Mouse (Mus musculus) left cerebral cortex, adult 2 months (tissue): ENCODE measurements around the gene Cep112. TPM values are rescaled to one million over a fixed set of nuclear protein-coding genes. Genes with fewer than 3 reads are reported as not detected.

ENCODE experiments used
- DNase-seq, 2 experiments: peaks; one replicate each; pipeline ENCODE4 v3.0.0; 2021 to 2022; ENCODE audit warnings: low spot score in 2 of 2, mixed read lengths in 1 of 2; ENCODE audit errors: extremely low spot score in 1 of 2
- H3K27ac ChIP-seq: fragments of 200-600 bp; 2 replicates; pipeline ENCODE4 v1.8.1; 2022
- H3K4me3 ChIP-seq: fragments of 200-600 bp; 2 replicates; pipeline ENCODE4 v1.8.1; 2022
- CTCF ChIP-seq: fragments of 200-600 bp; IDR thresholded peaks from 2 replicates; pipeline ENCODE4 v1.8.1; 2022; ENCODE audit warnings: antibody characterized with exemption, mild to moderate bottlenecking, moderate library complexity
- intact Hi-C: fragments of 180-260 bp; cut with DNase I; formaldehyde crosslinking; loops from one replicate; pipeline ENCODE4 v1.15.1; 2025
- total RNA-seq, 2 experiments: library from RNA; stranded (reverse); gene quantifications; 2 replicates each; pipeline ENCODE4 v1.2.3; 2021

The Cep112 gene
- total RNA-seq, 2 experiments from 2014 or later: 8.2 to 11.3 TPM

GRCm38 (mm10) chr11:108459599-108459998, 34.6 kb downstream of the Cep112 start:
- intact Hi-C loops: no loop called here
- no peak for TF ChIP-seq CTCF

DNA sequence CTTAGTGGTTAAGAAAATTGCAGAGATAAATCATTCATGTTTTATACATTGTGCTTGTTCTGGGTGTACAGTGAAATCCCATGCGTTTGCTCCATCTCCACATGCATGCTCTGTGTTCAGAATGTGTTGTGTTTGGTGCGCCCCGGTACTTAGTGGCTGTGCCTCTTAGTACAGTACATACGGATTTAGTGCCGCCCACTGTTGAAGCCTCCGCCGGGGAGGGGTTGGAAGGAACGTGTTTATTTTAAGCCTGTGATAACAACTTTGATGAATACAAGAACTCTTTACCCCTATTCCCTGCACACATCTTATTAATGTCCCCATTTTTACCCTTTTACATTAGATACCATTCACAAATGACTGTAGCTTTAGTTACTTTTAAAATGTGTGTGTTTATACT, 39.1 kb downstream of the Cep112 start:
- TF ChIP-seq CTCF: no peak; the same call in 1 of the 2 replicates
- H3K4me3 ChIP-seq: no peak overlapping the region
- DNase-seq: no peak
- intact Hi-C loops: loop anchor here (10.0 kb wide), 1 partner anchor 141 kb away; no protein-coding TSS in a partner anchor
- no peak overlapping the region for H3K27ac ChIP-seq

More at GRCm38 (mm10) chr11:108459599-108459998, 34.6 kb downstream of the Cep112 start:
- Histone ChIP-seq H3K4me3 (no peak overlapping the region), H3K27ac (no peak overlapping the region)
- DNase-seq: no peak

DNA sequence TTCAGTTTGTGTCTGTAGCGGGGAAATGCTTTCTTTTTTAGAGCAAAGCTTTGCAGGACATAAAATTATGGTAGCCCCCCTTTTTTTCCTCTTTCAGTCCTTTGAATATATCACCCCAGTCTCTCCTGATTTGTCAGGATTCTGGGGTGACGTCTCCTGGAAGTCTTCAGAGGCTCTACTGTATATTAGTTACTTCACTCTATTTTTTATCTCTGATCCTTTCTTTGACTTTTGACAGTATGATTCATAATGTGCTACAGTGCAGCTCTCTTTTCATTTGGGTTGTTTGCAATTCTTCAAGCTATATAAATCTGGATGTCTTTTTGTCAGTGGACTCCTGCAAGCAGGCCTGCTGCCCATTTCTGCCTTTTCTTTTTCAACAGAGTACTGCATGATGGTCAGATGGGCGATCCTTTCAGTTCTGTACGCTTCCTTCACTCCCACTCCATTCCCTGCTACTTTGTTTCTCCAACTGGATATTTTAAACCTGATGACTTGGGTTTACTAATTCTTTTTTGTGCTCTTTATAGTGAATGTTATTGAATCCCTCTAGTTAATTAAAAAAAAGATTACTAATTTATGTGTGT, 39.8 kb downstream of the Cep112 start:
- TF ChIP-seq CTCF: no peak
- intact Hi-C loops: loop anchor here (5.0 to 10.0 kb wide), 2 partner anchors 140 to 292 kb away; no protein-coding TSS in a partner anchor
- 0 out of 2 replicates have a peak overlapping the region, but pooled peaks have one; percentile 5 for H3K27ac ChIP-seq
- no peak for DNase-seq
- no peak overlapping the region for H3K4me3 ChIP-seq

DNA sequence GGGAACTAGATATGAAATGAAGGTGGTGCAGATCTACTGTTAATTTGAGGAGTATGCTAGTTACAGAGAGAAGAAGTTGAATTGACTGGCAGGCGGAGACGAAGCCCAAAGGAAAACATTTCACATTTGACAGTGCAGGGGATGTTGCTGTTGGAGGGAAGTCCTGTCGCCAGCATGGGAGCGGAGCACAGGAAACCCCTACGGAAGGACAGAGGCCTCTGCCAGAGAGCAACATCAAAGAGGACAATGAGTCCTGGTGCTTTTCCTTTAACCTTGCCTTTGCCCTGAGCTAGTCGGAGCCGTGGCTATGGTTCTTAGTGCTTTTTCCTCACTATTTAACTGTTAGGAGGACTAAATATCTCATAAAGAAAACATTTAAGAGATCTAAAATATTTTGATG, 50.7 kb downstream of the Cep112 start:
- no peak overlapping the region for H3K4me3 ChIP-seq
- TF ChIP-seq CTCF: no peak
- no peak overlapping the region; the same call in 1 of the 2 replicates for H3K27ac ChIP-seq
- intact Hi-C loops: no loop called here
- no peak for DNase-seq

DNA sequence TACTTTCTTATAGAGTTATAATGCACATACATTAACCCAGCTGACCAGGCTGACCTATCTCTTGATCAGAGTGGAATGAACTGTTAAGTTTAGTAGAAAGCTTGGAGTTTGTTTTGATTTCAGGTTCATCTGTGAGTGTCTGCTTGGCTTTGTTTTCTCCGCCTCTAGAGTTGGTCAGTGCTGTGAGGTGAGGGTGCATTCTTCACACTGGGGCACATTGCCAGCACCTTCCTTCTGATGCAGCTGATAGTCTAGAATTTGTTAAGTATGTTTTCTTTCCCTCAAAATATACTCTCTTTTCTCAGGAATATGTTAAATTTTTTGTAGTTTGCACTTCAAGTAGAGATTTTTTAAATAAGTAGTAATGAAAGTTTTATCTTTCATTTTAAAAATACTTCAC, 51.2 kb downstream of the Cep112 start:
- DNase-seq: no peak
- Histone ChIP-seq H3K4me3 (no peak overlapping the region), H3K27ac (no peak overlapping the region; the same call in 1 of the 2 replicates)
- intact Hi-C loops: no loop called here
- TF ChIP-seq CTCF: no peak

DNA sequence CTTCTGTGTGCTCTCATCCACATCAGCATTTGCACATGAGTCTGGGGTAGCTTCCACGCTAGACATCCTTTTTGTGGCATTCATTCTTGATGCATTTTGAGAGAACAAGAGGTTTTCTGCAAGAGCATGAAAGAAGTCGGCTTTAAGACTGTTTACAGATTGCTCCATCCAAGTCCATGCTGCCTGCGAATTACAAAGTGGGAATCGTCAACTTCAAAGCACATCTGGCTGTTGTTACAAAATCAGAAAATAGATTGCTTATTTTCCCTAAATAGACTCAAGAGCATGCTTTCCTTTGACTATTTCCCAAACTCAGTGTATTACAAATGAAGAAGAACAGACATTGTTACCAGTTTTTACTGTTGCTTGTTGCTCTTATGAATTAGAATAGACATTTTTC, 59.0 kb downstream of the Cep112 start:
- intact Hi-C loops: no loop called here

DNA sequence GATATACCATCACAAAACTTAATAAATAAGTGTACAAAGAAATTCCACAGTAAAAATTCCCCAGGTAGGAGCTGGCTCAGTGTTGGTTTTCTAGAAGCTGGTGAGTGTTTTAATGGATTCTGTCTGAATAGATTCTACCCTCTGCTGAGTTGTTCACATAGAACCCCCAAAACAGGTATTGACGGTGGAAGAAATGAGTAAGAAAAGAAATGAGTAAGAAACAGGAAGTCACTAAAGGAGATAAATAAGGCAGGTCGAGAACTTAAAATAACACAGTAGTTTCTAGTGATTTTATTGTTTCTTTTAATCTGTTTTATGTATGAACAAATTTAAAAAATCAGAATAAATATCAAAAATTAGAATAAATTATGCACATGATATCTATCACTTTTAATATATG, 63.3 kb downstream of the Cep112 start:
- intact Hi-C loops: no loop called here
- Histone ChIP-seq H3K27ac (no peak overlapping the region), H3K4me3 (no peak overlapping the region)
- no peak for DNase-seq
- no peak for TF ChIP-seq CTCF

More for the DNA sequence above, 59.0 kb downstream of the Cep112 start:
- no peak overlapping the region for H3K4me3 ChIP-seq
- H3K27ac ChIP-seq: no peak overlapping the region
- TF ChIP-seq CTCF: no peak
- no peak for DNase-seq

DNA sequence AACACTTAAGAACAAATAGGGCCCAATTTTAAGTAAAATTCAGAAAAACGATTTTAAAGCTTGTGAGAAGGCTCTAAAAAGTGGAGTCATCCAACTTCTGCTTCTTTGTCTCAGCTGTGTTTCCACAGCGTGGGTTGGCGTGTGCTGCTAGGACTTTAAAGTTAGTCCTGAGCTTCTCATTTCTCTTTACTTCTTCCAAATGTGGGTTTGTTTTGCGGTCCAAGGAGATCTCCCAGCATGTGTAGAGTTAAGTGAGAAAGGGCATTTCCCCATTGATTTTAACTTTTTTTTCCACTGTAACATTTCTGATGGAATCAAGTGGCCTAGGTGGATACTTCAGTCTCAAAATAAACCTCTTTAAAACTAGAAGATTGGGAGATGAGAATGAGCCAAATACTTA, 64.9 kb downstream of the Cep112 start:
- no peak for DNase-seq
- TF ChIP-seq CTCF: no peak
- H3K4me3 ChIP-seq: no peak overlapping the region

DNA sequence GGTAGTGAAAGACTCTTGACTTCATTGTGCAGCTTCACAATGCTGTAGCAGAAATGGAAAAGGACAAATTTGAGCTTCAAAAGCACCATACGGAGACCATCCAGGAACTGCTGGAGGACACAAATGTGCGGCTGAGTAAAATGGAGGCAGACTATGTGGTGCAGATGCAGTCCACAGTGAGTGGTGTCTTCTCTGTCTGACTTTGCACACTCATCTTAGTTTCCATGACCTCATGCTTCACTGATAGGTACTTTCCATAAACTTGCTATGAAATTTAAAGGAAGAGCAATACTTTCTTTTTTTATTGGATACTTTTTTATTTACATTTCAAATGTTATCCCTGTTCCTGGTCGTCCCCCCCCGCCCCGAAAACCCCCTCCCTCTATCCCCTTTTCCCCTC, 83.2 kb downstream of the Cep112 start:
- no peak for TF ChIP-seq CTCF
- intact Hi-C loops: no loop called here
- DNase-seq: no peak
- H3K27ac ChIP-seq: no peak overlapping the region
- no peak overlapping the region for H3K4me3 ChIP-seq

More for the DNA sequence above, 64.9 kb downstream of the Cep112 start:
- H3K27ac ChIP-seq: no peak overlapping the region
- intact Hi-C loops: no loop called here

- intact Hi-C loops: no loop called here
- no peak for DNase-seq
- TF ChIP-seq CTCF: no peak
Observed at GRCm38 (mm10) chr11:108527725-108528363, 102.9 kb downstream of the Cep112 start.

GRCm38 (mm10) chr11:108532901-108533300, 107.9 kb downstream of the Cep112 start:
- intact Hi-C loops: no loop called here
- H3K27ac ChIP-seq: no peak overlapping the region
- no peak for DNase-seq
- no peak for TF ChIP-seq CTCF
- H3K4me3 ChIP-seq: no peak overlapping the region

More at GRCm38 (mm10) chr11:108527725-108528363, 102.9 kb downstream of the Cep112 start:
- no peak overlapping the region for H3K27ac ChIP-seq
- H3K4me3 ChIP-seq: no peak overlapping the region

DNA sequence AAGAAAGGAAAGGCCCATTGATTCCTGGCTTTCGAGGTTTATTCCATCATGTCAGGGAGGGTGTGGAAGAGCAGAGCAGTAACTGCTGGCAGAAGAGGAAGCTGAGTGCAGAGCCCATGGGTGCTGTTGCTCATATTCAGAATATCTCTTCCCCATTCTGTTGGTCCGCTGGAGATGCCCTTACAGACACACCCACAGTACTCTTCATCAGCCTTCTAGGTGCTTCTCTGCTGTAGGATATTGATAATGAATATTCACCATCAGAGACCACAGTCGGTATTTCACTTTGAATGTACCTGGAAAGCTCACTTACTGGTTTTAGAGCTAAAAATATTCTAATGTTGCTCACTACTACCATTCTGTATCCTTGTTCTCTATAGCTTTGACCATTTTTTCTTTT, 109.0 kb downstream of the Cep112 start:
- no peak for TF ChIP-seq CTCF
- intact Hi-C loops: no loop called here
- Histone ChIP-seq H3K27ac (no peak overlapping the region), H3K4me3 (no peak overlapping the region)
- no peak for DNase-seq
